Mouse (Mus musculus) central nervous system, embryonic 11.5 days (tissue): ENCODE data around the gene Prkce. TPM values are rescaled to one million over a fixed set of nuclear protein-coding genes. Genes with fewer than 3 reads are reported as not detected.

Experiments used
- polyA plus RNA-seq: library from polyadenylated mRNA; depleted of rRNA; stranded (reverse); fragments of >200 nt; gene quantifications from 2 replicates; pipeline ENCODE4 v1.2.3, GENCODE M21; 2012; rRNA removed

The Prkce gene
- polyA plus RNA-seq, result 3.5 and 5.0 TPM in 2 replicates

GRCm38 (mm10) chr17:86167320-86168230 lies at the start of gene Prkce:
Gene Prkce, plus strand, starts transcription at chr17:86167785.

GRCm38 (mm10) chr17:86145079-86145951 lies 22.3 kb upstream of the Prkce start, which contains the start of gene Srbd1:
Gene Srbd1, minus strand, starts transcription at chr17:86145175.

GRCm38 (mm10) chr17:86505183-86505631 lies 337.6 kb downstream of the Prkce start, which contains the start of gene Gm10309:
Gene Gm10309, minus strand, starts transcription at chr17:86505232.

Other genes starting within 250 kb of the Prkce start
- 14.6 and 24.5 TPM in 2 replicates for gene Srbd1, start 22.6 kb upstream of the Prkce start, polyA plus RNA-seq